Mouse (Mus musculus): ENCODE data around the gene Ppp2ca.

- TF ChIP-seq CTCF (IDR thresholded peaks at IDR 0.05; ENCODE audit: low read depth) (no peak), EP300 (optimal IDR thresholded peaks at IDR 0.05) (no peak)
Observed at GRCm38 (mm10) chr11:52099031-52099761, 715 bp downstream of the Ppp2ca start.

Data from stomach, postnatal 0 days (tissue).